Mouse (Mus musculus): ENCODE measurements around the gene Tead2.

DNA sequence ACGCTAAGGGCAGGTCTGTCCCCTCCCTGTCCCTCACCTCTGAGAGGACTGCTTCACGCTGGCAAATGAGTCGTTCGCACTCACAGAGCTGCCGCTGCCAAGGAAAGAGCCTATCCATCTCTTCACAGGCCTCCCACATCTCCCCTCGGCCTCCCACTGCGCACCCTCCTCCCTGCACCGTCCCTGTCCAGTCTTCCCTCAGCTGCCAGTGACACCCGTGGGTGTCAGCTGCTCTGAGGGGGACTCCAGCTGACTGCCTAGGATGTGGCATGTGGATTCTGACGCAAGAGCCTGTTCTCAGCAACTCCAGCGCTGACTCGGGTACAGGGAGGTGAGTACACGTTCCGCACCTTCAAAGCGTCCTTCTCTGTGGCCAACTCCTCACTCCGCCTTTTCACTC, 26.0 kb upstream of the Tead2 start:
- no peak for TF ChIP-seq CTCF (IDR thresholded peaks at IDR 0.05; ENCODE audit: low read depth)
- no peak for TF ChIP-seq EP300 (optimal IDR thresholded peaks at IDR 0.05)

Measured in stomach, postnatal 0 days (tissue).